Mouse (Mus musculus): Measurements from ENCODE around the gene Atl1. TPM values are rescaled to one million over a fixed set of nuclear protein-coding genes. Genes with fewer than 3 reads are reported as not detected.

Atl1 gene
- total RNA-seq, 2 experiments from 2014 or later = 1.7 to 2.4 TPM

DNA sequence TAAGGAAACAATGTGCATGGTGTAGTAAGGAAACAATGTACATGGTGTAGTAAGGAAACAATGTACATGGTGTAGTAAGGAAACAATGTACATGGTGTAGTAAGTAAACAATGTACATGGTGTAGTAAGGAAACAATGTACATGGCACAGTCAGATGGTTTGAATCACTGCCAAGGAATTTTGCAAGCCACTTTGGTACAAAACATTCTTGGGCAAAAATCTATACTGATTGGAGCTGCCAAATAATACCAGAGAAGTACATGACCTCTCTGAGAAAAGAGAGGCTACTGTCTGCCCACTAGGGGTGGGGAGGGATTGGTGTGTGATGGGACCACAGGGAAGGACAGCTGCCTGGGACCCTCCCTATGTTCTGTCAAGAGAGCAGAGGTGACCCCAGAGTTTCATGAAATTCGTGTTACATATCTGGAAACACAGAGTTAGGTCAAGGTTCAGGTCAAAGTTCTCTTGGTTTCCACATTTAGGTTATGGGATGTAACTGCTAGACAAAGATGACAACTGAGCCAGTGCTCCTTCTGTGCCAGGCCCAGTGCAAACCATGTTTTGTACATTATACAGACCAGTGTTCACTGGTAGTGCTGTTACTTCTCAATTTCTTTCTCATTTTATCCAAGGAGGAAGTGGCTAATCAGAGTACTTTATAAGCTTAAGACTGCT is 49.4 kb downstream of the Atl1 start:
- no peak for DNase-seq

DNA sequence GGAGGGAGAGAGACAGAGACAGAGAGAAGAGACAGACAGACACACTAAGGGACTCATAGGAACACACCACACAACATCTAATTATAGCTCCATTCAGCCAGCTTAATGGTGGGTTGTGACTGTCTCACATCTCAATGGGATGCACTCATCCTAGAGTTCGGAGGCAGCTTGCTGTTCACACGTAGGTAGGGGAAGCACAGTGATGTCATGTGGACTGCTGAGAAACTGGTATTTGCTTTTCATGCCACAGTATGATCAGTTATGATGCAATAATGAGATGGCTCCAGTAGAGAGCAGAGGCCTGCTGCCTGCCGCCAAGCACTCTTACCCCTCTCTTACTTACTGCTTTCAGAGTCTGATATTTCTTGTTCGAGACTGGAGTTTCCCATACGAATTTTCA is 53.4 kb downstream of the Atl1 start:
- DNase-seq = no peak

GRCm38 (mm10) chr12:69947502-69947901 is 55.1 kb downstream of the Atl1 start:
- no peak for DNase-seq

DNA sequence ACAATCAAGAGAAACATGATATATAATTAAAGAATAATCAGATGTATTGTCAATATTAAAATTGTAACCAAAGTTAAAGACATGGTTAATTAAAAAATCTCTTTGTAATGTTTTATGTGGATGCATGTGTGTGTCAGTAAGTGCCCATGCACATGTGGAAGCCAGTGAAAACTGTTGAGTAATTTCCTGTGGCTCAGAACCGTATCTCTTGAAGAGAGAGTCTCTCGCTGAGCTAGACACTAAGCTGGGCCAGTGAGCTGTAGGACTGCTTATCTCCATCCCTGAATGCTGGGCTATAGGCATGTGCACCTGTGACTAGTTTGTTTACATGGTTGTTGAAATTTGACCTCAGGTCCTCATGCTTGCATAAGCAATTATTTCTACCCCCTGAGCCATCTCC is 65.0 kb downstream of the Atl1 start:
- DNase-seq = no peak

DNA sequence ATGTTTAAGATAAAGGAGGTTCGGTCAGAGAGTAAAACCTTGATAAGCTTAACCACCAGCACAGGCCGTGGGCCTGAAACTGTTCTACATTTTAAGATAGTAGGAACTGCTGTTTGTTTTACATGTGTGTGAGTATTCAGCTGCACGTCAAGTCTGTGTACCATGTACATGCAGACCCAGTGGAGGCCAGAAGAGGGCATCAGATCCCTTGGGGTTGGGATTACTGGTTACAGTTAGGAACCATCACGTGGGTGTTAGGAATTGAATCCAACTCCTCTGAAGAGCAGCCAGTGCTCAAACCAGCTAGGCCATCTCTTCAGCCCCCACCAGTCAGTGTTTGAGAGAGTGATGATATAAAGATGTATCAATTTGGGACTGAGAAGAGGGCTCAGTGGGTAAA is 70.1 kb downstream of the Atl1 start:
- DNase-seq = peak; percentile 53

DNA sequence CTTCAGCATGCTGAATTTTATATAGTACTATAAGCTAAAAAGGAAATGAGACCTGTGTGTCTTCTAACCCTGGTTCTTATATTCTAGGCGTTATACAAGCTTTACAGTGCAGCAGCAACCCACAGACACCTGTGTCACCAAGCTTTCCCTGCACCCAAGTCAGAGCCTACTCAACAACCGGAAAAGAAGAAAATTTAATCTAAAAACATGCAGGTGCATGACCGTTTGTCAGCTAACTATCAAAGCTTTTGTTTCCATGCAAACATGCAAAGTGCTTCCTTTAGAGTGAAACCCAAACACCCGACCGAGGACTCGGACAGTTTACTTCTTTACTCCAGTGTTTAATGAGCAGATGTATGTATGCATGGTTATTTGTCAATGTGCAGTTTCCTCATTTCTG is 70.7 kb downstream of the Atl1 start:
- DNase-seq = no peak

- no peak for DNase-seq
These were observed 73.2 kb downstream of the Atl1 start for GRCm38 (mm10) chr12:69965644-69966043.

DNA sequence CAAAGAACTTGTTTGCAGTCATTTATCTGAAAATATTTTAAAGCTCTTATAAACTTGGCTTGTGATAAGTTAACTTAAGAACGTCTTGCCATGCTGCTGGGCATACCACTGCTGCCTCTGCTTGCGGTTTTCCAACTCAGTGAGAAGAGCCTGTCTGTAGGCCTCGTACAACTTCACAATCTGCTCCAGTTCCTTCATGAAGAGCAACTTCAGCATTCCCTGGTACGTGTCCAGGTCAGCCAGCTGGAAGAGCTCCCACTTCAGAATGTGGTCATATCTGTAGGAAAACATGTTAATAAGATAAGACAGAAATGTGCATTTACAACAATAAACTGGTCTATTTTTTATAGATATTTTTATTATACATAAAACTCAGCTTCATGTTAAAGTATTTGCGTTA is 73.7 kb downstream of the Atl1 start:
- no peak for DNase-seq

GRCm38 (mm10) chr12:69967112-69967511 is 74.7 kb downstream of the Atl1 start:
- DNase-seq = no peak

DNA sequence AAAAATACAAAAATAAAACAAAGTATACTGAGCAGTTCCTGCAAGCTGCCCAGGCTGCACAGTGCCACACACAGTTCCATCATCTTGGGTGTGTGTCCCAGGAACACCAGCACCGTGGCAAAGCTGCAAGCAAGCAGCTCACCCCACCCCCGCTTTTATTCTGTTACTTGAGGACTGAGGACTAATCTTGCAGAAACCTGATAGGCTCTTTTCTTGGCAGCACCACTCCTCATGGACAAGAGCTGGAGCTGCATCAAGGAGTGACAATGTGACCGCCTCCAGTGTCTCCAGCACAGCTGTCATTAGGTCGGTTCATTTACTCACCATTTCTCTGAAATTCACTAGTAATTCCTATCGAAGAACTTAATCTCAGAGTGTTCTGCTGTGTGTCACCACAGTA is 75.7 kb downstream of the Atl1 start:
- peak; percentile 54 for DNase-seq

DNA sequence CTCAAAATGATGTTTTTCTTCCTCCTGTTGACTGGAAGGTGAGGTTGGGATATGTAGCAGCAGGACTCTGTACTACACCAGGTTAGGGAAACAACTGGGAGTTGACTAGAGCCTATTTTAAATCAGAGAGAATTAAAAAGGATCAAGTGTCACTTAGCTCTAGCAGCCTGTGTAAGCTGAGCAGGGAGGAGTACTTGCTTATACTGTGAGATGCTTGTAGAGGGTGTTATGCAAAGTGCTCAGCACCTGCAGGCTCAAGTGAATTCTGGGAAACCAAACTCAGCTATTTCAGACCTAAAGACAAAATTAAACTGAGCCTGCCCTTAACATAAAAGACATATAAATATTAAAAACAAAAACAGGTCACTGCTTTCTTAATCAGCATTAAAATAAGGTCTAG is 81.3 kb downstream of the Atl1 start:
- no peak for DNase-seq

GRCm38 (mm10) chr12:69976688-69977087 is 84.3 kb downstream of the Atl1 start:
- no peak for DNase-seq

DNA sequence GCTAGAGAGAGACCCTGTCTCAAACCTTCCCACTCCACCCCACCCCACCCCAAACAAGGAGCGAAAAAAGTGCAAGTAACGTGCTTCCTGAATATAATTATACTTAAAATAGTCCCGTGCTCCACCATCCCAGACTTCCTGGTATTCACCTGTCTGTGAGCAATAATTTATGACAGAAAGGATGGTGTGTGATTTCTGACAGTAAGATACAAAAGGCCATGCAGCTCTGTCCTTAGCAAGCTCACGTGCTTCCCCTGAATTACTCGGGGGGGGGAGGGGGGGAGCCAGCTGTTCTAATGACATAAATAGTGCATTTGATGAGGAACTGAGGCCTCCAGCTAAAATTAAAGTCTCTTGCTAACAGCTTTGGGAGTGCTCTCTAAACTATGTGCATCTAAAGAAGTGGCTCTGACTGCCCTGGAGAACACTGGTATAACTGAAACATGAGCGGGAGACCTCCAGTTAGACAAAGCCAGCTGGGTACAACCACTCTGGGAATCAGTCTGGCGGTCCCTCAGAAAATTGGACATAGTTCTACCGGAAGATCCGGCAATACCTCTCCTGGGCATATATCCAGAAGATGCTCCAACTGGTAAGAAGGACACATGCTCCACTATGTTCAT is 85.1 kb downstream of the Atl1 start:
- no peak for DNase-seq

DNA sequence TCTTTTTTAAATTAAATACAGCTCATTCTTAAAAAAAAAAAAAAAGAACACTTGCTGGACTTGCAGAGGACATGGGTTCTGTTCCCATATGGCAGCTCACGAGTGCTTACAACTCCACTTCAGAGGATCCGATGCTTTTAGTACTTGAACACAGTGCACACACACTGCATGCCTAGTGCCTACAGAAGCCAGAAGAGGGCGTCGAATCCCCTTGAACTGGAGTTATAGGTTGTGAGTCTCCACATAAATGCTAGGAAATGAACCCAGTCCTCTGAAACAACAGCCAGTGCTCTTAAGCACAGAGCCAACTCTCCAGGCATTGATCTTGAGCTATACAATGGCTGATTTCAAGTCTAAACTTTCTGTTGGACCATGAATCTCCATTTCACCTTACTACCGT is 90.5 kb downstream of the Atl1 start:
- no peak for DNase-seq

DNA sequence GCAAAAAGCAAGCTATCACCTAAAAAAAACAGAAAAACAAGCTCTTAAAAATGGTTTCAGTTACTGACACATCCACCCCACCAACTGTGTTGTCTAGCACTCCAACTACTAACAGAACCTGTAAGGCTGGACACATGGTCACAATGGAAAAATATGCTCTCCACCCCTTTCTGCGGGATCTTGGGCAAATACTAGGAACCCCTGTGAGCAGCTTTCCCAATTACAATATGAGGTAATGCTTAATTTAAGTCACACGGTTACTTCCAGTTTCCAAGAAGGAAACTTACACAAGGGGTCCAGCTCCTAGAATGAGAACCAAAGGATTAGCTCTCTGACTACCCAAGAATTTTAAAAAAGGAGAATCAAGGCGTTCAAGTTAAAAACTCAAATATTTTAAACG is 93.1 kb downstream of the Atl1 start:
- no peak for DNase-seq

DNA sequence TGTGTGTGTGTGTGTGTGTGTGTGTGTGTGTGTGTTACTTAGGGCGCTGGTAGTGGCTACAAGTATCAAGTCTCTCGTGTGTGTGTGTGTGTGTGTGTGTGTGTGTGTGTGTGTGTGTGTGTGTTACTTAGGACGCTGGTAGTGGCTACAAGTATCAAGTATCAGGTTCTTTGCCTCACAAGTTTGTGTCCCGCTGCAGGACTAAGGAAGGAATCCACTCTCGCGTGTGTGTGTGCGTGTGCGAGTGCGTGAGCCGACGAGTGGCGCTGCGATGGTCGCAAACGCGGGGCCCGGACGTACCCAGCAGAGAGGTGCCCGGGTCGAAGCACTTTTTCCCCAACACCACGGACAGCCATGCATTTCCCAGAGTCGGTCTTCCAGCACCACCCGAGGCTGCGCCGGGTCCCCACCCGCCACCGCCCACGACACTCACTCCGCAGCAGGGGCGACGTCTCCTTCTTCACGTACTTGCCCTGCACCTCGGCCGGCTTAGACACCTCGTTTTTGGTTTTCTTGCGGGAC is 93.9 kb downstream of the Atl1 start:
- DNase-seq = peak; percentile 25

DNA sequence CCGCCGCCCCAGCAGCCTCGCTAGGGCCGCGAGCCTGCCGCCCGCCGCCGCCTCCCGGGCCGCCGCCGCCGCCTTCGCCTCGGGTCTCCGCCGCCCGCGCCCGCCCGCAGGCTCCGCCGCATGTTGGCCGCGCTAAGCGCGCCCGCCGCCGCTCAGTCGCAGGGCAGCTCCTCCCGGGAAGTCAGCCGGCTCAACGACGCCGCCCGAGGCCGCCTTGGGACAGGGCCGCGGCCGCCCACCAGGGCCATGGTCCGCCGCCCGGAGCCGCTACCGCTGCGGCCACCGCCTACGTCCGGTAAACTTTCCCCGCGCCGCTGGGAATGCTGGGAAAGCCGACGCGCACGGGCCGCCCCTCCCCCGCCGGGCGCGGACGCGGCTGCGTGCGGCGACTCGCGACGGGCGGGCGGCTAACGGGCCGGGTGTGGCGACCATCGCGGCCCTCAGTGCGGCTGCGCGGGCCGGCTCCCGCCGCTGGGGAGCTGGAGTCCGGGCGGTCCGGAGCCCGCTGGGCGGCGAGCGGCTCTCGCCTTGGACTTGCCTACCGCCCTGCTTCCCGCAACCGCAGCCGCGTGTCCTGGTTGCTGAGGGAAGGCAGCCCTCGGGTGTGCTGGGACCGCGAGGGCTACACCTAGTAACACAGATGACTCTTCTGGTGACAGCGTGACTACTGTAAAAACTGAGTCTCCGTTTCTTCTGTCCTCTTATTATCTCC is 94.5 kb downstream of the Atl1 start, which contains the start of gene Sav1:
Gene Sav1, minus strand, starts transcription at position 217 of the 712 bp plus-strand sequence.
- DNase-seq = peak; percentile 93

- no peak for DNase-seq
These were observed 103.0 kb downstream of the Atl1 start for GRCm38 (mm10) chr12:69995382-69995781.

- no peak for DNase-seq
These were observed 106.0 kb downstream of the Atl1 start for GRCm38 (mm10) chr12:69998186-69998983.

DNA sequence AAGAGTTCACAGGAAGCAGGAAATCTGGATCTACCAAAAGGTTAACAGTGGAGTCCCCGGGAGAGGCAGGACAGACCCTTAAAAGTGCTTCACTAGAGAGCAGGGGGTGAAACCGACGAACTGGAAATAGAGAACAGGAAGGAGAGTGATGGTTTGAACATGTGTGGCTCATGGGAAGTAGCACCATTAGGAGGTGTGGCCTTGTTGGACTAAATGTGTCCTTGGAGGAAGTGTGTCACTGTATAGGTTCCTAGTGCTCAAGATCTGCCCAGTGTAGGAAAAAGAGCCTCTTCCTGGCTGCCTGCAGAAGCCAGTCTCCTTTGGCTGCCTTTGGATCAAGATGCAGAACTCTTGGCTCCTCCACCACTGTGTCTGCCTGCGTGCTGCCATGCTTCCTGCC is 112.7 kb downstream of the Atl1 start:
- no peak for DNase-seq

- DNase-seq = no peak
These were observed 117.9 kb downstream of the Atl1 start for GRCm38 (mm10) chr12:70010356-70010755.

DNA sequence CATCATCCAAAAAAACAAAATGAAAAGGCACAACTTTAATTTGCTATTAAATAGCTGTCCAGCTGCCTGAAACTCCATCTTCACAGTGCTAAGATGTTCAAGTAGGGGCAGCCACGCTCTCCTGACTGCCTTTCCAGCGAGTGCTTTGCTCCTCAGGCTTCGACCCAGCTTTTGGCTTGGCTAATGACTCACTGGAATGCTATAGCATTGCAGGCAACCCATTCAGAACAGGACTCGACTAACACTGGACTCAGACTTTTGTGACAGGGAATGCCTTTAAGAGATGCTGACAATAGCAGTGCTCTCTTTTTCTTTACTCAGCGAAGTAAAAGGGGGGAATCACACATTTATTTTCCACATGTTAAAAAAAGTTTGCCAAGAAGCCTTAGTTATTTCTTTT is 119.3 kb downstream of the Atl1 start:
- DNase-seq = no peak
